Mouse (Mus musculus) urinary bladder, postnatal 10 days (tissue): Measurements from ENCODE around the gene Npsr1.

Experiments
- DNase-seq: peaks from one replicate; pipeline ENCODE4 v3.0.0; 2022; ENCODE audit warnings: low spot score

Gene Npsr1

DNA sequence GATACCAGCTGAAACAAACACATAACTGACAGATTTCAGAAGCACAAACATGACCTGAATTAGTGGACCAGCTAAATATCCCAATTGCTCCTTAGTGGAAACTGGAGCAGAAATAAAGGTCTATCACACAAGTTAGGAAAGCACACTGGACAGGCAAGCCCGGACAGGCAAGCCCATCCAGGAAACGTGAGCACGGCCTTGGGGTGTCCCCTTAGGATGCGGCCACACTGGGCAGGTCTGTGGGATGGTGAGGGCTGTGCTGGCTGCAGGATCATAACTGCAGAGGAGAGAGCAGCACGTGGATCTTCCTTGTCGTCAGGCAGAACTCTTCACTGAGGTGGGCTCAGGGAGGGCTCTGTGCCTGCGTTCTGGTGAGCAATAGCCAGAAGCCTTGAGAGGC lies at the start of gene Npsr1:
Gene Npsr1 (plus strand): TSS at position 301 of the 400 bp plus-strand sequence.
- DNase-seq, result no peak

DNA sequence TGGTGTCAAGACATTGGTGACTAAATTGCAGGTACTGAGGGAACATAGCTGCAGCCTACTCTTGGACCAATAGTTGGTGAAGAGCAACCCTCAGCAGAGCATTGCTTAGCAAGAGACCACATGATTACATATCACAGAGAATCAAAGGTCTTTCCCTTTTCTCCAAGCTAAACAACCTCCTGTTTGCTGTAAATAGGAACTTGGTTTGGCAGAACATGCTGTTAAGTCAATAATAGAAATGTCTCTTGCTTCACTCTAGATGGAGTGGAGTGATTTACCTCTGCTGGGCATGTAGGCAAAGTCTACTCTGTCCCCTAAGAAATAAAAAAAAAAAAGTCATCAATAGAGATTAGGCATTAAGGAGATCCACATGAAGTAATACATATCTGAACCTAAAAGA lies 46.3 kb upstream of the Npsr1 start:
- no peak for DNase-seq

DNA sequence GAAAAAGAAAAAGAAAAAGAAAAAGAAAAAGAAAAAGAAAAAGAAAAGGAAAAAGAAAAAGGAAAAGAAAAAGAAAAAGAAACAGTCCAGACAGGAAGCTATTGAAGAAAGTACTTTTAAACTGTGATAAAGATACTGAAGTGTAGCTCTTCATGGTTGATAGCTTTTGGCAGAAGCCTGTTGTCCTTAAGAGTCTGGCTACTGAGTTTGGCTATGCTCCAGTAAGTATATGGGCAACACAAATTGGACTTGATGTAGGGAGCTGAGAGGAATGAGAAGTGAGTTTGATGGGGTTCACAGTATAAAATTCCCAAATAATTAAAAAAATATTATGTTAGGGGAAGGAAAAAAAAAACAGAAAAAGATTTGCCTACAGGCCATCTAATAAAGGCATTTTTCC lies 34.5 kb upstream of the Npsr1 start:
- no peak for DNase-seq

DNA sequence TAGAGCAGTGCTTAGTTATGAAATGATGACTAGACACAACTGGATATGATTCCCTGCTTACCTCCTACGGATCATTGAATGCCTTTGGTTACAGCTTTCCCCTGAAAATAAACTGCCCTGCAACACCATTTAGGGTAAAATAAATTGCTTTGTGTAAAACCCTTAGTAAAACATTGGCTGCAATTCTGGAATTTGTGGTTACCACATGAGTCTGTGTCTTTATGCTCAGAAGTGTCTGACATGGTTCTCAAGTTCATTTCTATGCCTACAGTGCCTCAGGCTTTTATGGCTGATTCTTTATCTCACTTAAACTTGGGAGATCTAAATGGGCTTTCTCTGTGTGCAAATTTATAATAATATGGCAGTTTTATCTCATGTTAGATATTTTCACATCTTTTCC lies 26.1 kb upstream of the Npsr1 start:
- no peak for DNase-seq

DNA sequence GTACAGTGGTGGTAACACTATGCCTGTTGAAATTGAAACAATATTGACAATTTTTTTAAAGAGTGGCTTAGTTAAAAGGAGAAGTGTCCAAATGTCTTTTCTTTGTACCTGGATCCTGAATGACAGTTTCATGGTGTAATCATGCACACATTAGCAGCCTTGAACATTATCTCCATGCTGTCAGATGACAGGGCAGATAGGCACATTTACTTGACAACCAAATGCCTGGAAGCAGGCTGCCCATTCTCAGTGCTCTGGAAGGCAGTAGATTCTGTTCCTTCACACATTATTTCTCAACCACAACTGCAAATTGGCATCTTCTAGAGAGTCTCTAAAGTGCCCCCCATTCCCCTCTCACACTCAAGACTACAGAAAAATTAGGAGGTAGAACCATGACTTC lies 20.2 kb upstream of the Npsr1 start:
- DNase-seq, result no peak

DNA sequence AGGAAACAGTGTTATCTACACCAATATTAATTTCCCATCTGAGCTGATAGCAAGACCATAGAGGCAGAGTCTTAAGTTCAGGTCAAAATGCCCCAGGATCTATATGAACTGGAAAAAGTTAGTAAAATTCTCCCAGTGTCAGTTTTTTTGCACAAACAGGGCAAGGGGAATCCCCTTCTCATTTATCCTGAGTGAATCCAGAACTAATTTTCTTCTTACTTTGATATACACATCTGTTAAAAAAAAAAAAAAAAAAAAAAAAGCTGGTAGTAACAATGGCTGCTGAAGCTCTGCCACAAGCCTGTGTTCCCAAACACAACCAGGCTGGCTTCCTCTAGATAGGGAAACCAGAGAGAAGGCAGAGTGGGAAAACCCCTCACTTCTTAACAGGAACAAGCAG lies 5.9 kb upstream of the Npsr1 start:
- DNase-seq, result no peak

DNA sequence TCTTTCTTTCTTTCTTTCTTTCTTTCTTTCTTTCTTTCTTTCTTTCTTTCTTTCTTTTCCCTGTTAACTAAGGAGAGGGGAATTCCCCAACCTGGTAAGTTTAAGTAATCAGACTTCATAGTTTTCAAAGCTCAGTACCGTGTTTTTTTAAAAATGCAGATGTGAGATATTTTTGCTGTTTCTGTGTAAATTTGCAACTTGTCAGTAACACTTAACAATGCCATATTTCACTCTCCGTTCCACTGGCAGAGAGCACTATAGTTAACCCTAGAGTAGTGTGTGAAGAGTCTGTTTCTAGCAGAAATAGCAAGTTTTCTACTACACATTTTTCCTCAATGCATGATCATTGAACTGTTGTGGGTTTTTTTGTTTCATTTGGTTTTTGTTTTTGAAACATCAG lies 730 bp downstream of the Npsr1 start:
- no peak for DNase-seq

DNA sequence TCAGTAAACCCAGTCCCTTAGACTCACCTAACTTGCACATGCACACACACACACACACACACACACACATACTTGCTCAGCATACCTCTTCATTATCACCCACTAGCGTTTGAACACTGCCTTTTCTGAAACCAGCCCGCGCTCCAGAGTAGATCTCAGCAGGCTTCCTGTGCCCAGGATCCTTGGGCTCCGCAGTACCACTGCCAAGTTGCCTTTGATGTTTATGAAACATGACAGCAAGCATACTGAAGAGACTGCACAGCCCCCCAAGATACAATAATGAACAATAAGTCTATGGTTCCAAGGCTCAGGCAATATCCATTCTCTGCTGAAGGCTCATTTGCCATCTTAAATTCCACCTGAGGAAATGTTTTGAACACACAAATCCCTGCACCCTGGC lies 1.8 kb downstream of the Npsr1 start:
- DNase-seq, result no peak

DNA sequence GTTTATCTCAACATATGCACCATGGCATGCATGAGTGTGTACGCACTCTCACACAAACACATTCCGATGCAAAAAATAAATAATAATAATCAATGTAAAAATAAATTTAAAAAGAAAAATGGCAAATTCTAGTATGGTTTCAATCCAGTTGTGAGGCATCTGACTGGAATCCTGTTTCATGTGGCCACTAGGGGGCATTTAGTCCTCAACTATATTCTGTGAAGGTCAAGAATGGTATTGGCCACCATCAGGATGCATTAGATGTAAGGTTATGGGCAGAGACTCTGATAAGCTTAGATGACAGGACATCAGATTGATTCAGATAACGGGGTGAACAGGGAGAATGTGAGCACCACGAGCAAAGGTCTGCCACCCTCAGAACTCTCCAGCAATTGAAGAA lies 21.6 kb downstream of the Npsr1 start:
- DNase-seq, result no peak

DNA sequence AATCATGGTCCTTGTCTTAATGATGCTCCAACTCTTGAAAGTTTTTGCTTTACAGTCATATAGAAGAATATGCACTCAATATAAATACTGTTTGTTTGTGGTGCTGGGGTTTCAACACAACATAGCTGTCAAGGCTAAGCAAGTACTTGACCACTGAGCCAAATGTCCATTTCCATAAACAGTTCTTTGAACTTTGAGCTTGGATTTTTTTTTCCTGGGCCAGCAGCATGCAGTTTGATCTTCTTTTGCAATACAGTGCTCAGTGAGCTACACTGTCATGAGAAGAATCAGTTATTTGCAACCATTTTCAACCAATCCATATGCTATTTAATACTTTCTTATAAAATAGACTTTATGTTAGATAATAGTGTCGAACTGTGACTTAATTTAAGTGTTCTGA lies 35.3 kb downstream of the Npsr1 start:
- no peak for DNase-seq

DNA sequence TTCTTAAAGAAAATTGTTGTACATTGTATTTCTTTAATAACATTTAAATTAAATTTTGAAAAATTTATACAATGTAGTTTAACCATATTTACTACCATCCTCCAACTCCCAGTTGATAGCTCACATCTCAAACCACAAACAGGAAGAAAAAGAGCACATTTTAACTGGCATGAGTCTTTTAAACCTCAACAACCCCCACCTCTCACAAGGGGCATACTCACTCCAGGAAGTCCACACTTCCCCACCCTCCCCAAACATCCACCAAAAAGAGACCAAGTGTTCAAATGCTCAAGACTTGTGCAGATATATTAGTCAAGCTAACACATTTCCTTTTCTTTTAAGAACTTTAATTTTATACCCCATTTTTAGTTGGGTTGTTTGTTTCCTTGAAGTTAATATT lies 38.6 kb downstream of the Npsr1 start:
- DNase-seq, result no peak

DNA sequence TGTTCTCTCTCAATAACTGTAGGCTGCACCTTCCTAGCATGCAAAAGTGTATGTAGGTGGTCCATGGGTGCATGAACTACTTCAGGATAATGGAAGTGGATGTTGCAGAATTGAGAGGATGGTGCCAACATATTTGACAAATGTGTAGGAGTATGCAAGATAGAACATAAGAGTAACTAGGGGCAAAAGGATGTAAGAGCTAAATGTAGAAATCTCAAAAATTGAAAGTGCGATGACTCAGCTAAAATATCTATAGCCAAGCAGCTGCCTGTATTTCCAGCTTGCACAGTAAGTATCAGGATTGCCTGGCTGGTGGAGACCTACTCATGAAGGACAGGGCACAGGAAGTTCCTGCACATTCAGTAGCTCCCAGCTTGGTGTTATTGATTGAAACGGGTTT lies 46.5 kb downstream of the Npsr1 start:
- no peak for DNase-seq

DNA sequence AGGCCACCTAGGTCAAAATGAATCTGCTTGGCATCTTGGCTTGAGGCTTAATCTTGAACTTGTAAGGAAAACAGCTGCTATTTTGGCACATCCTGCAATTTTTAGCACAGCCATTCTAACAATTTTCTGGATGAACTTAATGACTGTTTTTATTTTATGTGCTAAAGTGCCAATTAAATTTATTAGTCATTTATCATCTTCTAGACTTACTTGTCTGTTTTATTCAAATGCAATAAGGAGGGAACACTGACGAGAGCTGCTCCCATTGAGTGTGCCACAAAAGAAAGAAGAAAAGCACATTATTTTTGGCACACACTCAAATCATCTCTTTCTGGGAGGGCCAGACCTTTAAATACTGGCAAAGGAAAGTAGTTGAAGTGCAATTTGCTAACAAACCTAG lies 59.4 kb downstream of the Npsr1 start:
- no peak for DNase-seq

DNA sequence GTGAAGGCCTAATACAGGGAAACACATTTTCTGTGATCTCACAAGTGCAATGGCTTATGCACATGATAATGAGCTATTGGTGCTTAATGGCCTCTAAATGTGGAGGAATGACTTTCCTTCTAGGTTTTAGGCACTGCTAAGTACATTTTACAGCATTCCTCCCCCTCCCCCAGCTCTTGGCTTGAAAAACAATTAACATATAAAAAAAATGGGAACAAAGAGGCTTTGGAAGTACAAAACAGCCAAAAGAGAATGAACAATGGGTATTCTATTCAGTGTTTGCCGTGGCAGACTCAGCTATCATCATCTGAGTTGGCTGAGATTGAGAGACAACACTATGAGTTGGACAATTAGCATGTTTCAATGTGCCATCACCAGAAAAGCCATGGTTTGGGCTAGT lies 62.6 kb downstream of the Npsr1 start:
- no peak for DNase-seq

DNA sequence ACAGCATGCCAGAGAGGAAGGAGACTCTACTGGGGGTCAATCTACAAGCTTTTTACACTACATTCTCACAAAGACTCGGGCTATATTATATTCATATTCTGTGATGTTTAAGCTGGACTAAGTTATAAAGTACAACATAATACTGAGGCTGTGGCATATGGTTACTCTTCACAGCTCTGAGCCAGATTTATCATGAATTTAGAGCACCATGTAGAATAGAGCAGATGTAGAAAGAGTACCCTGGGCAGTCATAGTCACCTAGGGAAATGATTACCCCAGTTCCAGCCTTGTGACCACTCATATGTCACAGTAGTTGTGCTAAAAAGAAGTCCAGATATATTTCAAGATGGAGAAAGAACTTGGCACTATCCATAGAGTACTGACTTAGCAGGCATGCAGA lies 70.7 kb downstream of the Npsr1 start:
- no peak for DNase-seq

DNA sequence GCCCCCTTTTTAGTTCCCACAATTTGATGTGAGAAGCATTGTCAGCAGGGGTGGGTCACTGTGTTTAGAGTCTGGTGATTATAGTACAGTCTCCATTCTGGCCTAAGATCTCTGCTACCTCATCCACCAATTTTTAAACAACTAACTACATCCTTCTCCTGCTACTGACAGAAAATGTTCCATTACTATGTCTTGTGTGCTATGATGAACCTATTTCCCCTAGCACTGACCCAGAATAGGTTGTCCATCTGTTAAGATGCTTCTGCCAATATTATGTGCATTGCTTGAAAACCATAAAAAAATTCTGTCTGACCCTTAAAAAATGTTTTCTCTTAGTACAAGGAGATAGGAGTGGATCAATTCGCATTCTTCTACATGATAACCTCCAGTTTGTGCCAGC lies 72.9 kb downstream of the Npsr1 start:
- no peak for DNase-seq

DNA sequence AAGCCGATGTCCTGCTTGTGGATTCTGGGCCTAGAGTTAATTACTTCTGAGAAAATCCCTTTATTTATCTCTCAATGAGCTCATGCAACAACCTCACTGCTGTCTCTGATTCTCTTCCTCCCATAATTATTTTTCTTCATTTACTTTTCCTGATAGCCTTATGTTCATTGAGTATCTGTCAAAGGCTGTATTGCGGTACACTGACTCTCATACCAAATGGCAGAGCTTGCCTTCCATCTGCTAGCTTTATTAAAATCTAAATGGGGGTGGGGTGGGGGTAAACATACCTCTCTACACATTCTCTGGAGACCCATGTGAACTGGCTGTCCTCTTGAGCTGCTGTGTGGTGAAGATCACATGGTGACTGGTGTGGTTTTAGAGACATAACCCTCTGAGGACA lies 80.9 kb downstream of the Npsr1 start:
- DNase-seq, result no peak

DNA sequence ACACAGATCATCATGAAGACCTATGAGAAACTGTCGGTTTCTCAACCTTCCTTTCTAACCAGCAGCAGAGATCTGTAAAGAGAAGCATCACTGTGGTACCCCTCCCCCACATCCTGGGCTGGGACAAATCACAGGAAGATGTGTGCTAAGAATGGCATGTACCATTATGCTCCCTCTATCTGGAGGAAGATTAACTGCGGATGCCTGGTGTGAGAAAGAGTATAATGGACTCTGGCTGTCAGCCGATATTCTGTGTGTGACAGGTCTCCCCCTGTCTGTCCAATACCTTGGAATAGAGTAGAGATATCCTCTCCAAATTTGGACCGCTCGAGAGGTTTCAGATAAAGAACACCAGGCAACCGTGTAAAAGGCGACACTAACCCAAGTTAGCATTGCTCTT lies 83.1 kb downstream of the Npsr1 start:
- no peak for DNase-seq

DNA sequence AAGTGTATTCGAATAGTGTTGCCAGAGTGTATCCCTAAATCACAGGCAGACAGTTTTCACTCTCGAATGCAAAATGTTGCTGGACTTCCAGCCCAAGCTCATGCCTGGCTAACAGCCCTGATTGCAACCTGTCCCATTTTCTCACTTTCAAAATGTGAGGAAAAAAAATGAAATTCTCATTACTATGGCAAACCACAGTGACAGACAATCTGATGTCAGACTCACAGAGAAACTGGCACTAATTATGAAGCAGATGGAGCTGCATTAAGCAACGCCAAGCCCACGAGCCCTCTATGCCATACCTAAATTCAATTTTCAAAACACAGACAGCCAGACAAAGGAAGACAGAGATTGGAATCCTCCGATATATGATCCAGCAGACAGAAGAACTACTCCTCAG lies 88.5 kb downstream of the Npsr1 start:
- DNase-seq, result no peak

DNA sequence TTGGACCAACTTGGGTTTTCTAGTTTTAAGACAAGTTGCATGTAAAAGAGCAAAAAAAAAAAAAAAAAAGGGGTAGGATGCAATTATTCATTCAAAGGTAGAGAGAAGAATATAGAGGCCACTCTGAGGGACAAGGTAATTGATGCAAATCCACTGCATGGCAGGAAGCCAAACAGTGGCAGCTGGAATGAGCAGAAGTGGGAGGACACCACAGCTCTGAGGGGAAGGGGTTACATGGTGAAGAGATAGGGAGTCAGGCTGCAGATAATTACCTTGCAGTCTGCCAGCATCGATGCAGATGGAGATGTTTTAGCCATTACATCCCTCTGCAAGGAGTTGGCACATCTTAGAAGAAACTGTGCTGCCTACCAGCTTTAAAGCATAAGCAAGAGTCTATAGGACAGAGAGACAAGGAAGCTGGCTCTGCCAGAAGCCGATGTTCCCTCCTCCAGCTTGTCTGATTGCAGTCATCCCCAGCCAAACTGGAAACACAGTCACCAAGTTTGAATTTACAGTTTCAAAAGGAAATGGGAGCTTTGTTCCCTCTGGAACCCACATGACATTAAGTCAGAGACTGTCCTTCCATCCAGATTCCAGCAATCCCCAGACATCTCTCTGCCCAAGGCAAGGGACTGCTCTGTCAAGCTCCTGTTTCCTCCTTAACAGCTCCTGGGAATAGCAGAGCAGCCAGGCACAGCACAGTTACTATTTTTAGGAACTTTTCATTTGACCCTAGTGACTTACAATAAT lies 91.9 kb downstream of the Npsr1 start:
- DNase-seq, result no peak

DNA sequence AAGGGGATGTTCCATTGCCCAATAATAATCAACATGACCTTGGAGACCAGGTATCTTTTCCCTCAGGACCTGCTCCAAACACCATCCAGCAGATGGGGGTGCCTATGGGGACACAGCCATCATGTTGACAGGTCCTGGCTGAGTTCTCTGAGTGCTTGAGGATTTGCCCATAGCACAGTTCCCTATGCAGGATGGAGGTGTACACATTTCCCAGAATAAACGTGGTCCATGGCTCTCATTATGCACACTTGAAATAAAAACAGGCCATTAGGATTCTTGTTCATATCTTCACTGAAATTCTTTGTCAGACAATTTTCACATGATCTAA lies 92.4 kb downstream of the Npsr1 start:
- no peak for DNase-seq

DNA sequence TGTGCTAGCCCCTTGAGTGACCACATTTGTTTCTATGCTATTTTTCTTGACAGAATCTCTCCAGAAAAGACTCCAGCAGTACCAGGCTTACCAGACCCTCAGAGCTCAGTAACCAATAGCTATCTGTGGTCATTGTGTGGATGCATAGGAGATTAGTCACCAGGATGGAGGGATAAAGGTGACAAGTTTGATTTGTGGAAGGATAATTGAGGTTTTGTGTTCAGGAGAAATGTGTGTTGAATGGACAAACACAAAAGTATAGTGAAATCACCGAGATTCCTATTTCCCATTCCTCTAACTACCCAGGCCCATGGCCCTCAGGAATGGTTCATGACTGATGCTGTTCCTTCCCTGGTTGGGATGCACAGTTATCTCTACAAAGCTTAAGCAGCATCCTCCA lies 100.5 kb downstream of the Npsr1 start:
- DNase-seq, result no peak

DNA sequence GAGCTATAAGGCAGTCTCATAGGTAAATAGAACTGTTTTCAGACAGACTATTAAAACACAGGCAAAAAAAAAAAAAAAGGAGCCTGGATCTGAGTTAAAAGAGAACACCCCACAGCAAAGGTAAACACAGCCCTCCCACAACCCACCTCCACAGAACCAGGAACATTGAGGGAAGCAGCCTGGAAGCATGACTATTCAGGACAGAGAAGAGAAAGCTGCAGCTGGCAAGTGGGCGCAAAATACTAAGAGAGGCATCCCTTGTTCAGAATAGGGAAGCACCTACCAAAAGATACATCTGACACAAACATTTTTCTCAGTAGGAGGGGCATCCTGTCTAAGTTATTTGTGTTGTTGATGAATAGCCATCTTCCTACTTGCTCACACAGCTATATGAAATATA lies 113.8 kb downstream of the Npsr1 start:
- no peak for DNase-seq

DNA sequence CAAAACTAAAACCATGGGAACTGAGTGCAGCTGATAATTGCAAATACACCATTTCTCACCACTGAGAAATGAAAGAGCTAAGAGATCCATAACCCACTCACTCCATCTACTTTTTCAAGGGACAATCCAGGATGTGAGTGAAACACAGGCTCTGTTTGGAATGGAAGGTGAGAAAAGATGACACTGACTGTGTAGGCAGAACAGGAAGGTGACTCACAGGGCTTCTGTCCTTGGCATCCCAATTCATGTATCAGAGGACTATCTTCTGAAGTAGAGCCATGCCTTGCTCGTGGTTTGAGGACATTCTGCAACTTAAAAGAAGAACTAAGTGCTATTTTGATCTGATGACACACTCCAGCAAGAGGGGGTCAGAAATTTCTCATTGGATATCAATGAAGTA lies 119.9 kb downstream of the Npsr1 start:
- DNase-seq, result no peak

DNA sequence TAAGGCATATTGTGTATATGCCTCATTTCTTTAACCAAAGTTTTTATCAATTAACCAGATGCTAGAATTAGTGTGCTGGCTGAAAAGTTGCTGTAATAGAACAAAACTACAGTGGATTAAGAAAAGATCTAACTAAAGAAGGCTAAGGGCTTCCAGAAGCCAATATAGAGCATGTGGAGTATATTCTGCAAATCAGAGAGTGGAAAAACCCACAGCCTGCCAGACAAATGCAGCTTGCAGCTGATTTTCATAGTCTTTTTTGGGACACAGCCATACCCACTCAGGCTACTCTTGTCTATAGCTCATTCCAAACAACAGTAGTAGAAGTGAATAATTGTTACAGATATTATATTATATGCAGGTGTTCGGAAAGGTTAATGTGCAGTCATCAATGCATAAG lies 138.7 kb downstream of the Npsr1 start:
- no peak for DNase-seq
